Mouse (Mus musculus): ENCODE data around the gene Khnyn. TPM values are rescaled to one million over a fixed set of nuclear protein-coding genes. Genes with fewer than 3 reads are reported as not detected.

Khnyn gene
- polyA plus RNA-seq, 1 experiment from 2014 or later, result 19.8 TPM

DNA sequence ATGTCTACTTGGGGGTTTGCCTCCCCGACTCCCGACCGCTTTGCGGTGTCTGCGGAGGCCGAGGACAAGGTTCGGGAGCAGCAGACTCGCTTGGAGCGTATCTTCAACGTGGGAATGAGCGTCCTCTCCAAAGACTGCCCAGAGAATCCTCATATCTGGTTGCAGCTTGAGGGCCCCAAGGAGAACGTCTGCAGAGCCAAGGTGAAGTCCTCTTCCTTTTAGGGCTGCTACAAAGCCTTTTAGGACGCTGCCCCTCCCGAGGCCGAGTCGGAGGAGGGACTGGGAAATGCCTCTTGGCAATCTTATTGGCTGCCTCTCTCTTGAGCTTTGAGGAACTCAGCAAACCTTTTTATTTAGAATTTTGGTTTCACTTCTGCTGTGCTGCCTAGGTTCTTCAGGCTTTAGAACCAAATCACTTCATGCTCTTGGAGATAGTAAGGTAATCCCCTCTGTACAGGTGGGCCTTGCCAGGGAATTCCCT is 1.1 kb downstream of the Khnyn start:
- Histone ChIP-seq H3K27me3 (replicated peaks) (no peaks in the 10 kb centered on the region), H3K9me3 (replicated peaks) (no peaks in the 10 kb centered on the region), H3K4me2 (peak overlapping the region; percentile 93), H3K9ac (peak overlapping the region; percentile 87), H3K27ac (ENCODE audit: poor library complexity, severe bottlenecking) (peak overlapping the region; percentile 93), H3K36me3 (peaks cover 43% of the 10 kb centered on the region), H3K4me3 (peak overlapping the region; percentile 74), H3K4me1 (replicated peaks) (peaks cover 33% of the 10 kb centered on the region)
- ATAC-seq (ENCODE audit: insufficient number of reproducible peaks, low FRiP score), result no peak
- WGBS, result 5% methylated on average over 16 of the region's 16 CpGs

DNA sequence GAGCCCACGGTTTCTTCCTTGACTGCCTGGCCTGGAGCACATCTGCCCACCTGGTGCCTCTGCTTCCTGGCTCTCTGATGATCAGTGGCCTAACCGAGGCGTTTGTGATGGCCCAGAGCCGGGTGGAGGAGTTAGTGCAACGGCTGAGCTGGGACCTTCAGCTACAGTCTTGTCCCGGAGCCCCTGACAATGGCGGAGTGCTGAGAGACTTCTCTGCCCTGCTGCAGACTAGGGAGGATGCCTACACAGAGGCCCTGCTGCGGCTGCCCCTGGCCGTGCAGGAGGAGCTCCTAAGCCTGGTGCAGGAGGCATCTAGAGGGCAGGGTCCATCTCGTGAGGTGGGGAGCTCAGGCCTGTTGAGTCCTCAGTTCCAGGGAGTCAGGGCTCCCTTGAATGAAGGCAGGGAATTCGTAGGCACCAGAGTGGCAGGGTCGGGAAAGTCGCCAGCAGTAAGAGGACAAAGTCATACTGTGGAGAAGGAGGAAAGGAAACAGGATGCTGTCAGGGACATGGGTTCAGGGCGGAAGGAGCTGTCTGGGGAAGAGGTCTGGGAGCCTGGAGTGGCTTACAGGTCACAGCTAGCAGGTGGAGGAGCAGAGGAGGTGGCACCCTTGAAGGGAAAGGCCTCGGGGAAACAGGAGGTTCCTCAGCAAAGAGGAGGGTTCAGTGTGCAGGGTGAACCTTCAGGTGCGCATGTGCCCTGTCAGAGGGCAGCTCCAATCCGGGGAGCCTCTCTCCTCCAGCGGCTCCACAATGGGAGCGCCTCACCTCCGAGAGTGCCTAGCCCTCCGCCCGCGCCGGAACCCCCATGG is 2.0 kb downstream of the Khnyn start:
- Histone ChIP-seq H3K9ac (peak overlapping the region; percentile 18), H3K27me3 (replicated peaks) (no peaks in the 10 kb centered on the region), H3K4me1 (replicated peaks) (peaks cover 33% of the 10 kb centered on the region), H3K4me2 (peak overlapping the region; percentile 93), H3K36me3 (peaks cover 53% of the 10 kb centered on the region), H3K9me3 (replicated peaks) (no peaks in the 10 kb centered on the region), H3K4me3 (no peak overlapping the region), H3K27ac (ENCODE audit: poor library complexity, severe bottlenecking) (no peak overlapping the region)
- 76% methylated on average over 24 of the region's 24 CpGs for WGBS
- ATAC-seq (ENCODE audit: insufficient number of reproducible peaks, low FRiP score), result no peak

DNA sequence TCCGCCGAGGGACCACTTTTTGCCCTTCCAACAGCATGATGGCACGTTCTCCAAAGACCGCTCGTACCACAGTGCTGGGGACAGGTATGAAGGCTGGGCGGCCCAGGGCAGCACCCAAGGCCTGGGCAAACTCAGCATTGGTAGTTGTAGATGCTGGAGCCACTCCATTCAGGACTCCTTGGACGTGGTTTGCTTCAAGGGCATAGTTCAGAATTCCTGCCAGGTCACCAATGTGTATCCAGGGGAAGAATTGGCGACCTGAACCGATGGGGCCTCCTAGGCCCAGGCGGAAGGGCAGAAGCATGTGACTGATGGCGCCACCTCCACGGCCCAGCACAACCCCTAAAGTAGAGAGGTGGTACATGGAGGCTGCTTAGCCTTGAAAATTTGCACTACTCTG is 12.9 kb downstream of the Khnyn start:
- no peak overlapping the region for H3K27ac ChIP-seq (ENCODE audit: poor library complexity, severe bottlenecking)
- no peaks in the 10 kb centered on the region for H3K27me3 ChIP-seq (replicated peaks)
- peaks cover 54% of the 10 kb centered on the region for H3K36me3 ChIP-seq
- peaks cover 15% of the 10 kb centered on the region for H3K4me1 ChIP-seq (replicated peaks)
- no peak overlapping the region for H3K4me3 ChIP-seq
- H3K9me3 ChIP-seq (replicated peaks), result no peaks in the 10 kb centered on the region
- WGBS, result 90% methylated on average over 12 of the region's 12 CpGs
- no peak overlapping the region for H3K4me2 ChIP-seq
- no peak overlapping the region for H3K9ac ChIP-seq
- ATAC-seq (ENCODE audit: insufficient number of reproducible peaks, low FRiP score), result no peak

DNA sequence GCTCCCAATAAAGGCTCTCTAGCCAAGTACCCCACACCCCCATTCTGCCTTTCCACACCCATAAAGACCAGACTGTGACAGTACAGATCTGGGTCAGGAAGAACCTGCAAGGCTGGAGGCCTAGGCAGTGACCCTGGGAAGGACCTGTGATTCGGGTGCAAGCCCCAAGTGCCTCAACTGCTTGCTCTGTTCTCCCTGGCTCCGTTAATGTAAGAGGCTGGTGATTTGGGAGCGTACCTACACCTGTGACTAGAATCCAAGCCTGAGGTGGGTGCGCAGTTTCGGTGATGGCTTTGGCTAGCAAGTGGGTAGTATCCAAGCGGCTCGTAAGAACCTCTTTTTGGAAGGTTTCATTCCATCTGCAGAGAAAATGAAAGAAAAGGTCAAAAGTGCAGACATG is 14.2 kb downstream of the Khnyn start:
- H3K27ac ChIP-seq (ENCODE audit: poor library complexity, severe bottlenecking), result peak overlapping the region; percentile 3; the same call in 1 of the 2 replicates
- no peak overlapping the region for H3K9ac ChIP-seq

DNA sequence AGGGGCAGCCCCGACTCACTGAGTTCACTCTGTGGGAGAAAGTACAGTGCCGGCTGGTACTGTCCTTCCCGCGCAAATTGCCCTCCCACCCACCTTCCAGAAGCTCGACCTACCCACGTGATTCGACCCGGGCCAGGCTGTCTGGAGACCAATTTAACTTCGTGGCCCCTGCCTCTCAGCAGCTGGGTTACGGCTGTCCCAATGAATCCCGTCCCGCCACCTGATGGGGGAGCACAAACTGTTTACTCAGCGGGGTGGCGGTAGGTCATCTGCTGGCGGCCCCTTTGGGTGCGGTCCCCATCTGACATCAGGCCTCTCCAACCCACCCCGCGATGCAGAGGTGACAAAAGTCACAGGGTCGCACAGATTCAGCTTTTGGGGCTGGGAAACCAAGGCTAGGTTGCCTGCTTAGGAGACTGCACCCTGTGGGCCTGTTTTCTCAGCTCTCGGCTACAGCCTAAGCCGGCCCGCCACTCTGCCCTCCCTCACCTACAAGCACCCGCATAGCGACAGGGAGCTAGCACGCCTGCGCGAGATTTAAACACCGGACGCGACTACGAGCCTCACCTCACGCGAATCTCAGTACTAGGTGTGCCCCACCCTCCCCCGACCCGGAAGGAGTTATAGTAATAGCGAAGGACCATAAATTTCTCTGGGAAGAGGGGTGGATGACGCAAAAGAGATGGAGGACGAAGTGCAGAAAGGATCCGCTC is 15.1 kb downstream of the Khnyn start, which contains the start of gene Sdr39u1:
Gene Sdr39u1, minus strand, starts transcription at position 593 of the 713 bp plus-strand sequence.
- ATAC-seq (ENCODE audit: insufficient number of reproducible peaks, low FRiP score), result peak; percentile 83
- 2% methylated on average over 39 of the region's 39 CpGs for WGBS
- H3K27me3 ChIP-seq (replicated peaks), result no peaks in the 10 kb centered on the region
- peak within 1 kb of the TSS; percentile 51 for H3K4me3 ChIP-seq
- H3K27ac ChIP-seq (ENCODE audit: poor library complexity, severe bottlenecking), result peak within 1 kb of the TSS; percentile 49
- H3K36me3 ChIP-seq, result peaks cover 36% of the 10 kb centered on the region
- H3K9me3 ChIP-seq (replicated peaks), result no peaks in the 10 kb centered on the region
- H3K4me1 ChIP-seq (replicated peaks), result peaks cover 15% of the 10 kb centered on the region
- H3K9ac ChIP-seq, result peak within 1 kb of the TSS; percentile 72
- H3K4me2 ChIP-seq, result peak within 1 kb of the TSS; percentile 86

More for the DNA sequence above, 14.2 kb downstream of the Khnyn start:
- no peaks in the 10 kb centered on the region for H3K27me3 ChIP-seq (replicated peaks)
- H3K9me3 ChIP-seq (replicated peaks), result no peaks in the 10 kb centered on the region
- no peak overlapping the region for H3K4me3 ChIP-seq
- peaks cover 15% of the 10 kb centered on the region for H3K4me1 ChIP-seq (replicated peaks)
- H3K4me2 ChIP-seq, result peak overlapping the region; percentile 86; the same call in 1 of the 2 replicates
- 91% methylated on average over 7 of the region's 7 CpGs for WGBS
- ATAC-seq (ENCODE audit: insufficient number of reproducible peaks, low FRiP score), result no peak
- peaks cover 45% of the 10 kb centered on the region for H3K36me3 ChIP-seq

DNA sequence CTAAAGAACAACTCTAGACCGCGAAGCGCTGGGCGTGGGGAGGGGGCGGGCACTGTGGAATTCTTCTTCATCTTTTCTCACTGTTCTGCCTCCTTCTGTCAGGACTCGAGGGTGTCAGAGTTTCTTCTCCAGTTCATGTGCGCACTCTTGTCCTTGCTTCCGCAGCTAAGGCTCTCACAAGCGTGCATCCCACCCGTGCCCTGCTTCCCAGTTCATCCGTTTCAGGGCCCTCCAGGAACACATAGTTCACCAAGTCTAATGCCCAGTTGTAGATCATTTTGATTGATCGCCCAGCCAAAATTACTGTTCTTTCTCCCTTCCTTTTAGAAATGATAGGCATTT is 15.6 kb downstream of the Khnyn start:
- Histone ChIP-seq H3K4me3 (peak overlapping the region; percentile 51), H3K4me1 (replicated peaks) (peaks cover 15% of the 10 kb centered on the region), H3K4me2 (peak overlapping the region; percentile 86), H3K36me3 (peaks cover 31% of the 10 kb centered on the region), H3K9ac (peak overlapping the region; percentile 72), H3K27me3 (replicated peaks) (no peaks in the 10 kb centered on the region), H3K9me3 (replicated peaks) (no peaks in the 10 kb centered on the region), H3K27ac (ENCODE audit: poor library complexity, severe bottlenecking) (peak overlapping the region; percentile 49; the same call in 1 of the 2 replicates)
- WGBS, result 9% methylated on average over 12 of the region's 12 CpGs
- ATAC-seq (ENCODE audit: insufficient number of reproducible peaks, low FRiP score), result peak; percentile 13; the same call in 1 of the 2 replicates

DNA sequence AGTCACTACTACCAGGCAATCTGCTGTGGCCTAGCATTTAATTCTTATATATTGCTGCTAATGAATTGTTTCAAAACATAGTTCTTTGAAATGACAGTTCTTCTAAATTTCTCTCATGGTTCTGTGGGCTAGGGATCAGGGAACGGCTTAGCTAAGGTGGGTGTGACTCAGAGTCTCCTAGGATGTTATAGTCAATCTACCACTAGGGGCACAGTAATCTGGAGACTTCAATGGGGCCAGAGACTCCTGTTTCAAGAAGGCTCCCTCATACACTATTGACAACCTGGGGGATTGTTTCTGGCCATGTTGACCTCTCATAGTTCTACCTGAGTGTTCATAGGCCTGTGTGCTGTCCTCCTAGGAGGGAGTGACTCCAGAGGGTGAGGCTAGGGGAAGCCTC is 20.8 kb downstream of the Khnyn start:
- Histone ChIP-seq H3K27ac (ENCODE audit: poor library complexity, severe bottlenecking) (no peak overlapping the region), H3K36me3 (no peaks in the 10 kb centered on the region), H3K27me3 (replicated peaks) (no peaks in the 10 kb centered on the region), H3K4me1 (replicated peaks) (peaks cover 6% of the 10 kb centered on the region; the same call in 1 of the 2 replicates), H3K4me3 (no peak overlapping the region), H3K9ac (no peak overlapping the region), H3K9me3 (replicated peaks) (no peaks in the 10 kb centered on the region), H3K4me2 (no peak overlapping the region)
- WGBS, result 14% methylated on average over 1 of the region's 1 CpGs
- ATAC-seq (ENCODE audit: insufficient number of reproducible peaks, low FRiP score), result no peak

DNA sequence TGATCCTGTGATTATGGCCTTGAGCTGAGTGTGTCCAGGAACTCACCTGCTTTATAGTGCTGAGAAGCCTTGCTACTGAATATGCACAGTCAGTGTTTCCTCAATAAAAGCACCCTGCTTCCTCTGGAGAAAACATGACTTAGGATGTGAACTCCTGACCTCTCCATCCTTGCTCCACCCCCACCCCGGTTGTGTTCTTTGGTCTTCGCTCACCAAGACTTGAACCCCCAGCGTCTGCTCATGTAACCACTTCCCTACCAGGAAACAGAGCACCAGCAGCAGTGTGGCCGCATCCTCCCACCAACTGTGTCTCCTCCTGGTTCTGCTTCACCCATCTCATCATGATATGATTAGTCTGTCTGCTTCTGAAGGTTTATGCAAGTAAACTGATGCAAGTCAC is 28.7 kb downstream of the Khnyn start:
- H3K4me3 ChIP-seq, result no peak overlapping the region
- 52% methylated on average over 4 of the region's 4 CpGs for whole genome bisulfite sequencing
- H3K36me3 ChIP-seq, result no peaks in the 10 kb centered on the region
- H3K4me2 ChIP-seq, result no peak overlapping the region
- H3K4me1 ChIP-seq (replicated peaks), result no peaks in the 10 kb centered on the region
- ATAC-seq (ENCODE audit: insufficient number of reproducible peaks, low FRiP score), result no peak
- no peaks in the 10 kb centered on the region for H3K27me3 ChIP-seq (replicated peaks)
- peaks cover 3% of the 10 kb centered on the region; the same call in 1 of the 2 replicates for H3K9me3 ChIP-seq (replicated peaks)
- no peak overlapping the region for H3K9ac ChIP-seq
- no peak overlapping the region for H3K27ac ChIP-seq (ENCODE audit: poor library complexity, severe bottlenecking)

DNA sequence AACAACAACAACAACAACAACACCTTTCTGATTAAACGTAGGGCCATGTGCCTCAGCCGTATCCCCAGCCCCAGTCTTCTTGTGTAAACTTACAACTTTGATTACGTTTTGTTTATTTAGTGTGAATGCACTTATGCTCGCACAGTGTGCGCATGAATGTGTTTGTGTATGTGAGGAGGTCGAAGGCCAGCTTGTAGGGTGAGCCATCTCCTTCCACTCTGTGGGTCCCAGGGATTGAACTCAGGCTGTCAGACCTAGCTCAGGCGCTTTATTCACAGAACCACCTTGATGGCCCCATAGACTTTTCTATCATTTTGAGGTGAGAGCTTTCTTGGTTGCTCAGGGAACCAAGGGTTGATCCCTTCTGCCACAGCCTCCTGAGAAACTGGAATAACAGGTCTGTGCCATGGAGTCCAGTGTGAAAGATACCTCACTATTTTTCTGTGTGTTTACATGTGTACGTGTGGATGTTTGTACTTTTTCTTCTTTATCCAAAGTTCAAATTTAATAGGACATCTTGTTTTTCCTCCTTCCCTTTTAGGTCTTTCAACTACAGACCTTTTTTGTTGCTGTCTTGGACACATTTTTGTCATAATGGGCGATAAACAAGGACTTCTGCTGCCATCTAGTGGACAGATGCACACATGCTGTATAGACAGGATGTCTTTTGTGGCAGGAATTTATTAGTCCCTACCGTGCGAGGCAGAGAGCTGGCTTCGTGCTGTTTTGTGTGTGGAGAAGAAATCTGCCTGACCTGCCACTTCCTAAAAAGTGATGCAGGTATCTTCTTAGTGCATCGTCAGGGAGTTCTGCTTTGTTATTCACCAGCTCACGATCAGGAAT is 33.7 kb downstream of the Khnyn start:
- Histone ChIP-seq H3K4me1 (replicated peaks) (peaks cover 8% of the 10 kb centered on the region), H3K4me2 (no peak overlapping the region; the same call in 1 of the 2 replicates), H3K9me3 (replicated peaks) (peaks cover 3% of the 10 kb centered on the region; the same call in 1 of the 2 replicates), H3K9ac (peak overlapping the region; percentile 66), H3K36me3 (no peaks in the 10 kb centered on the region), H3K27ac (ENCODE audit: poor library complexity, severe bottlenecking) (no peak overlapping the region), H3K27me3 (replicated peaks) (no peaks in the 10 kb centered on the region), H3K4me3 (no peak overlapping the region)
- no peak for ATAC-seq (ENCODE audit: insufficient number of reproducible peaks, low FRiP score)
- WGBS, result 36% methylated on average over 14 of the region's 14 CpGs

DNA sequence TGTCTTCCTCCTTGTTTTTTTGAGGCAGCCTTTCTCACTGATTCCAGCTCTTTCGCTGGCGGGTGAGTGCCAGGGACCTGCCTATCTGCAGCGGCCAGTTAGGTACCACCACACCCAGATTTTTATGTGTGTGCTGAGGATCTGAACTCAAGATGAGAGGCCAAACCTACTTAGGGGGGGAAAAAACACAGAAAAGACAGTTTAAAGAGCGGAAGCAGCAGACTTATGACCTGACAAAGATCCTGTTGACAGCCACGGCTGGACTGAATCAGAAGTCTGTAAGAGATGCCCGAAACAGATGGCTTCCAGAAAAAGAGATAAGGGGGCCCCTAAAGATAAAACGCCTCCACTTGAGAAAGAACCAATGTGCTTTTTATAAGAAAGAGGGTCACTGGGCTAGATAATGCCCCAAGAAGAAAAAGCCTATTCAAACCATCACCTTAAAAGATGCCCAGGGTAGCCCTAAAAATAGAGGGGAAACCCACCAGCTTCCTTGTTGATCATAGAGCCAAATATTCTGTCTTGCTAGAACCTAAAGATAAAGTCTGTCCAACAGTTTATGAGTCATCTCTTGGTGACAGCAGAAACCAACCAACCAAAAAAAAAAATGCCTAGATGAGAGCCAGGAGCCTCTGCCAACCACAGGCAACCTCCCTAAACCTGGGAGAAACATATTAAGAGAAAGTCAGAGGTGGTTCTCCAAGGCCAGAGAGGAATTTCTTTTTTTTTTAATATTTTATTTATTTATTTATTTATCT is 37.9 kb downstream of the Khnyn start:
- ATAC-seq (ENCODE audit: insufficient number of reproducible peaks, low FRiP score), result no peak; the same call in 1 of the 2 replicates
- Histone ChIP-seq H3K36me3 (no peaks in the 10 kb centered on the region), H3K4me3 (no peak overlapping the region), H3K4me2 (0 out of 2 replicates have a peak overlapping the region, but pooled peaks have one; percentile 20), H3K9me3 (replicated peaks) (no peaks in the 10 kb centered on the region), H3K4me1 (replicated peaks) (peaks cover 8% of the 10 kb centered on the region), H3K9ac (peak overlapping the region; percentile 39; the same call in 1 of the 2 replicates), H3K27me3 (replicated peaks) (no peaks in the 10 kb centered on the region), H3K27ac (ENCODE audit: poor library complexity, severe bottlenecking) (peak overlapping the region; percentile 23; the same call in 1 of the 2 replicates)
- whole genome bisulfite sequencing, result 12% methylated on average over 7 of the region's 7 CpGs
